Mouse (Mus musculus) myocyte (in vitro differentiated cells): ENCODE results near the gene St3gal5. TPM values are rescaled to one million over a fixed set of nuclear protein-coding genes. Genes with fewer than 3 reads are reported as not detected.
A peak's percentile ranks its signal among the peaks of the same experiment; 100 is the strongest.

Experiments used
- H3K27me3 ChIP-seq: one replicate; pipeline ENCODE4 v1.6.1; 2011; ENCODE audit not compliant: control insufficient read depth, insufficient read depth, insufficient read length
- H3K36me3 ChIP-seq: one replicate; pipeline ENCODE4 v1.6.1; 2011; ENCODE audit not compliant: control insufficient read depth, insufficient read depth
- H3K4me2 ChIP-seq: one replicate; pipeline ENCODE4 v1.6.1; 2011; ENCODE audit warnings: low read depth, control low read depth
- H3K4me3 ChIP-seq: one replicate; pipeline ENCODE4 v1.5.1; 2011; ENCODE audit warnings: mild to moderate bottlenecking, control low read depth, moderate library complexity
- H3K79me2 ChIP-seq: one replicate; pipeline ENCODE4 v1.6.1; 2011; ENCODE audit not compliant: control insufficient read depth, insufficient read depth
- H3ac ChIP-seq: one replicate; pipeline ENCODE4 v1.6.1; 2011; ENCODE audit not compliant: control insufficient read depth, insufficient read length
- CEBPB ChIP-seq: IDR thresholded peaks from 2 replicates; pipeline ENCODE4 v1.6.1; 2011; ENCODE audit warnings: mild to moderate bottlenecking, moderate library complexity; ENCODE audit not compliant: poor library complexity, insufficient read depth, severe bottlenecking
- E2F4 ChIP-seq: IDR thresholded peaks from one replicate; pipeline ENCODE4 v1.6.1; 2011; ENCODE audit warnings: mild to moderate bottlenecking, control low read depth, moderate library complexity; ENCODE audit not compliant: insufficient read depth
- MAX ChIP-seq: IDR thresholded peaks from one replicate; pipeline ENCODE4 v1.6.1; 2011; ENCODE audit warnings: low read depth, mild to moderate bottlenecking, control low read depth
- MYOD1 ChIP-seq, 3 experiments: IDR thresholded peaks; one replicate each; pipeline ENCODE4 v1.6.1; 2011; ENCODE audit warnings: control low read depth in 2 of 3, low read depth in 2 of 3, mild to moderate bottlenecking in 2 of 3, moderate library complexity in 1 of 3; ENCODE audit not compliant: insufficient read length in 2 of 3, control insufficient read depth in 1 of 3
- MYOG ChIP-seq, 3 experiments: IDR thresholded peaks; one replicate each; pipeline ENCODE4 v1.6.1; 2011; ENCODE audit warnings: control low read depth in 2 of 3, low read depth in 2 of 3, mild to moderate bottlenecking in 2 of 3; ENCODE audit not compliant: insufficient read length in 2 of 3, control insufficient read depth in 1 of 3, insufficient read depth in 1 of 3
- POLR2A ChIP-seq: IDR thresholded peaks from one replicate; pipeline ENCODE4 v1.6.1; 2011; ENCODE audit warnings: low read depth, mild to moderate bottlenecking, control low read depth, moderate library complexity; ENCODE audit not compliant: insufficient read length
- POLR2AphosphoS2 ChIP-seq: IDR thresholded peaks from one replicate; pipeline ENCODE4 v1.6.1; 2011; ENCODE audit warnings: low read depth, control low read depth; ENCODE audit not compliant: insufficient read length
- REST ChIP-seq: IDR thresholded peaks from one replicate; pipeline ENCODE4 v1.6.1; 2011; ENCODE audit warnings: mild to moderate bottlenecking, control low read depth, moderate library complexity; ENCODE audit not compliant: insufficient read depth, insufficient read length
- SRF ChIP-seq: IDR thresholded peaks from one replicate; pipeline ENCODE4 v1.6.1; 2011; ENCODE audit warnings: low read depth; ENCODE audit not compliant: control insufficient read depth, insufficient read length
- TCF12 ChIP-seq: IDR thresholded peaks from one replicate; pipeline ENCODE4 v1.6.1; 2011; ENCODE audit warnings: mild to moderate bottlenecking, control low read depth; ENCODE audit not compliant: poor library complexity, insufficient read depth, severe bottlenecking
- TCF3 ChIP-seq: IDR thresholded peaks from one replicate; pipeline ENCODE4 v1.6.1; 2011; ENCODE audit warnings: low read depth, control low read depth; ENCODE audit not compliant: insufficient read length
- USF1 ChIP-seq: IDR thresholded peaks from one replicate; pipeline ENCODE4 v1.6.1; 2011; ENCODE audit warnings: low read depth, mild to moderate bottlenecking, control low read depth, moderate library complexity
- polyA plus RNA-seq: library from polyadenylated mRNA; unstranded; fragments of >200 nt; fragmentation: generic; extraction: Trizol; gene quantifications from one replicate; pipeline ENCODE4 v1.2.1, GENCODE M21; 2012; ENCODE audit warnings: missing spikeins

Gene St3gal5
- polyA plus RNA-seq, 1 experiment = 94.5 TPM

- peaks cover 71% of the 10 kb centered on the region for H3K79me2 ChIP-seq
- no peak overlapping the region for H3K4me3 ChIP-seq
- H3ac ChIP-seq = no peak overlapping the region
- H3K36me3 ChIP-seq = no peaks in the 10 kb centered on the region
- H3K27me3 ChIP-seq = no peaks in the 10 kb centered on the region
- TF ChIP-seq SRF = no peak
- TF ChIP-seq CEBPB = peak; percentile 74
- no peak for TF ChIP-seq POLR2A
- TF ChIP-seq TCF12 = peak; percentile 70
- TF ChIP-seq USF1 = no peak
- TF ChIP-seq MYOD1 (IDR thresholded peaks at IDR 0.05; ENCODE audit: control insufficient read depth in 1 of 3, insufficient read length in 2 of 3, low read depth in 2 of 3) = peak; percentile 79 to 81 (median 79)
- TF ChIP-seq MYOG (IDR thresholded peaks at IDR 0.05; ENCODE audit: control insufficient read depth in 1 of 3, insufficient read depth in 1 of 3, insufficient read length in 2 of 3, low read depth in 2 of 3) = peak in 2 of 3 experiments; percentile 60 to 76
- TF ChIP-seq TCF3 = peak; percentile 24
- H3K4me2 ChIP-seq = peak overlapping the region; percentile 78
Observed at GRCm38 (mm10) chr6:72108941-72109892, 11.8 kb downstream of the St3gal5 start.

- TF ChIP-seq POLR2A = no peak
- no peak for TF ChIP-seq CEBPB
- TF ChIP-seq E2F4 = no peak
Observed at GRCm38 (mm10) chr6:72110577-72110976, 13.2 kb downstream of the St3gal5 start.

GRCm38 (mm10) chr6:72112575-72112974 lies 15.2 kb downstream of the St3gal5 start:
- no peak overlapping the region for H3K4me3 ChIP-seq
- peaks cover 5% of the 10 kb centered on the region for H3K36me3 ChIP-seq
- no peak overlapping the region for H3ac ChIP-seq
- H3K4me2 ChIP-seq = peak overlapping the region; percentile 69
- no peaks in the 10 kb centered on the region for H3K27me3 ChIP-seq
- TF ChIP-seq E2F4 (no peak), CEBPB (0 out of 2 replicates have a peak, but pooled peaks have one; percentile 2), TCF3 (peak; percentile 95), TCF12 (peak; percentile 93), POLR2A (peak; percentile 46), MAX (no peak), REST (peak; percentile 37), MYOD1 (IDR thresholded peaks at IDR 0.05; ENCODE audit: control insufficient read depth in 1 of 3, insufficient read length in 2 of 3, low read depth in 2 of 3) (peak; percentile 7 to 100 (median 99)), USF1 (no peak), MYOG (IDR thresholded peaks at IDR 0.05; ENCODE audit: control insufficient read depth in 1 of 3, insufficient read depth in 1 of 3, insufficient read length in 2 of 3, low read depth in 2 of 3) (peak; percentile 88 to 100 (median 100)), SRF (peak; percentile 65), POLR2AphosphoS2 (no peak)
- H3K79me2 ChIP-seq = peaks cover 69% of the 10 kb centered on the region

More at GRCm38 (mm10) chr6:72110577-72110976, 13.2 kb downstream of the St3gal5 start:
- H3K4me2 ChIP-seq = peak overlapping the region; percentile 78
- H3ac ChIP-seq = no peak overlapping the region
- H3K27me3 ChIP-seq = no peaks in the 10 kb centered on the region
- peaks cover under 1% of the 10 kb centered on the region for H3K36me3 ChIP-seq
- peaks cover 69% of the 10 kb centered on the region for H3K79me2 ChIP-seq
- no peak overlapping the region for H3K4me3 ChIP-seq

GRCm38 (mm10) chr6:72113093-72113702 lies 15.8 kb downstream of the St3gal5 start:
- Histone ChIP-seq H3K36me3 (peaks cover 5% of the 10 kb centered on the region), H3K27me3 (no peaks in the 10 kb centered on the region), H3K79me2 (peaks cover 69% of the 10 kb centered on the region), H3ac (no peak overlapping the region), H3K4me2 (peak overlapping the region; percentile 69), H3K4me3 (no peak overlapping the region)
- TF ChIP-seq SRF (no peak), POLR2AphosphoS2 (no peak), MYOD1 (IDR thresholded peaks at IDR 0.05; ENCODE audit: control insufficient read depth in 1 of 3, insufficient read length in 2 of 3, low read depth in 2 of 3) (no peak), MYOG (IDR thresholded peaks at IDR 0.05; ENCODE audit: control insufficient read depth in 1 of 3, insufficient read depth in 1 of 3, insufficient read length in 2 of 3, low read depth in 2 of 3) (no peak), USF1 (no peak), E2F4 (no peak), TCF12 (no peak), TCF3 (no peak), REST (no peak), POLR2A (no peak), MAX (no peak), CEBPB (no peak)
